Mouse (Mus musculus): Measurements from ENCODE around the gene Hoxa6.

Hoxa6 gene

DNA sequence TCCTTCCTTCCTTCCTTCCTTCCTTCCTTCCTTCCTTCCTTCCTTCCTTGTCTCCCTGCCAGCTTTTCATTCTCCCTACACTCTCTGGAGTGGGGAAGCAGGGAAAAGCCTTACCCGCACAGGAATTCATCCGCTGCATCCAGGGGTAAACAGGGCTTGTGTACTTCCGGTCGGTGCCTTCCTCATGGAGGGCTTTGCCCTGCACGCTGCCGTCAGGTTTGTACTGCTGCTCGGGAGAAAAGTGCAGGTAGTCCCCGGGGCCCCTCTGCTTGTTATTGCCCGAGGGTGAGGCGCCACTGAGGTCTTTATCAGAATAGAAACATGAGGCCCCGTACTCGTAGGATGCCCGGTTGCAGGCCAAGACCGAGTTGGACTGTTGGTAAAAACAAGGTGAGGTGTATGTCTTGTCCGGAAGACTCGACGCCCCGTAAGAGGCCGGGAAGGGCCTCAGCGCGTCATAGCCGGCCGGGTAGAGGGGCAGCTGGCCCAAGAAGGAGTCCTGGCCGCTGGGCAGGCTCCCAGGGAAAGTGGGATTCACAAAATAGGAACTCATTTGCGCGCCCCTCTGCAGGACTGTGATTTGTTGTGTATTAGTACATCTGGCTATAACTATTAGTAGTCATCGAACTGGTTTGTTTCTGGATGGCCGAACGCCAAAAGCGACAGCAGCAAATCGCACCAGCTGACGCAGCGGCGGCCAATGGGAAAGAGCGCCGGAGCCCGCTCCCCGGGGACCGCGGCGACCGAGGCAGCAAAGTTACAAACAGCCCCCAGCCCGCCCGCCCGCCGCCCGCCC lies at the start of gene Hoxa6:
Gene Hoxa6 (minus strand): TSS at position 651 of the 796 bp plus-strand sequence.
- H3K36me3 ChIP-seq (ENCODE audit: insufficient read depth, low read length): no peaks in the 10 kb centered on the region

DNA sequence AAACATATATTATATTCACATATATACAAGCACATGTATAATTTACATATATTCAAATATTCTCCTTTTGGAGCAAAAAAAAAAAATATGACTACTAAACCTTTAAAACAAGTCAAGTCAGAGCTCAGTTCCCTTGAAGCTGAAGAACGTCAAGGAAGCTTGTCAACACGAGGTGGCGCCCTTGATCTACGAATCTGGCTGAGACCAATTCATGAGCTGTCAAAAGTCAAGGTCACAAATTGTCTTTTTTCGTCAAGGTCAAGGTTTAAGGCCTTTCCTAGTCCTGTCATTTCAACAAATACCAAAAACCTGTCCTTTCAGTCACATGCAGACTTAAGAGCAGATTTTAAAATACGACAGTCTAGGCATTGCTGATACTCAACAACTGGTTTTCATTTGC lies 48.4 kb upstream of the Hoxa6 start:
- 0 out of 2 replicates have a peak, but pooled peaks have one; percentile 19 for TF ChIP-seq NANOG (IDR thresholded peaks at IDR 0.05; ENCODE audit: borderline replicate concordance, low read length)
- peak; percentile 34 for TF ChIP-seq CTCF (conservative IDR thresholded peaks at IDR 0.05; ENCODE audit: low read length)
- no peak for TF ChIP-seq POU5F1 (IDR thresholded peaks at IDR 0.05; ENCODE audit: borderline replicate concordance, low read length)
- Histone ChIP-seq H3K9me3 (ENCODE audit: low read length) (no peaks in the 10 kb centered on the region), H3K4me1 (replicated peaks; ENCODE audit: low read depth, low read length) (peaks cover 37% of the 10 kb centered on the region), H3K27me3 (ENCODE audit: insufficient read depth, low read length) (peaks cover 84% of the 10 kb centered on the region), H3K36me3 (ENCODE audit: insufficient read depth, low read length) (no peaks in the 10 kb centered on the region), H3K4me3 (replicated peaks; ENCODE audit: low read length) (no peak overlapping the region)

More for the DNA sequence above, at the start of gene Hoxa6:
- TF ChIP-seq CTCF (conservative IDR thresholded peaks at IDR 0.05; ENCODE audit: low read length) (no peak), NANOG (IDR thresholded peaks at IDR 0.05; ENCODE audit: borderline replicate concordance, low read length) (no peak)
- Histone ChIP-seq H3K27me3 (ENCODE audit: insufficient read depth, low read length) (peaks cover 98% of the 10 kb centered on the region), H3K9me3 (ENCODE audit: low read length) (no peaks in the 10 kb centered on the region), H3K4me1 (replicated peaks; ENCODE audit: low read depth, low read length) (peaks cover 61% of the 10 kb centered on the region), H3K4me3 (replicated peaks; ENCODE audit: low read length) (peak within 1 kb of the TSS; percentile 52; the same call in 1 of the 2 replicates)

DNA sequence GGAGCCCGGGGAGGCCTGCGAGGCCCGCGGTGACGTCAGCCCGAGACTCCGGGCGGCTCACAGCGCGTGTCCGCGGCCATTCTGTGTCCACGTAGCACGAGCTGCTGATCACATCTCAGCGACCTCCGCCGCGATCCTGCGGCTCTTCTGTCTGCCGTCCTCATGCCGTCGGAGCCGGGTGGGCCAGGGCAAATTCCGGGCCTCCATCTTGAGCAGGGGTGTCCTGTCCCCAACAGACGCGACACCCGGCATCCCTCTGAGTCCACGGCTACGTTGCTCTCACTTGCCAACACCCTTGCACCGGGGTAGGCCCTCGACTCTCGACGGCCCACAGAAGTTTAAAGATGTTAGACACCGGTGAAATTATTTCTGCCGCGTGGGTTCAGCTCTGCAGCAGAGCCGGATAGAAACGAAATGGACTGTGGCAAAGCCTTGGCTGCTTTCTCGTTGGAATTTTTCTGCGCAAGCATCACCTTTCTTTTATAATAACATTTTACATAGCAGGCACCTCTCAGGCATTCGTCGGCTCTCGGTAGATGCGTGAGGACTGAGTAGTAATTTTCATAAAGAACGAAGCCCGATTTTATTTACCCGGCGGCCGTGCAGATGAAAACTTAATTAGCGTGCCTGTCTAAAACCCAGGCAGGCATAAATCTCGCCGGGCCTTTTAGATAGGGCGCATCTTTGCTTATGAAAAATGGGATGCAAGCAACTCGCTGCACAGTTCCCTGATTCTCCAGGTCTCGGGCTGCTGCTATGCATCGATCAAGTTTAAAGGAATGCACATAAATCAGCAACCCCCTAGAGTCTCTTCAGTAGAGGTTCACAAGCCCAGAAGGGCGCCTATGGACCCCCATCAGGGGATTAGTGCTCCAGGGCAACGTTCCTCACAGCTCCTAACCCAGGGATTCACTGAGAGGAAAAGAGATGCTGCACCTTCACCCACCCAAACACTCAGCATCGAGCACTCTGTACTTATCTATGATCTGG lies 45.3 kb upstream of the Hoxa6 start:
- H3K27me3 ChIP-seq (ENCODE audit: insufficient read depth, low read length): peaks cover 91% of the 10 kb centered on the region
- peak overlapping the region; percentile 46 for H3K4me3 ChIP-seq (replicated peaks; ENCODE audit: low read length)
- H3K36me3 ChIP-seq (ENCODE audit: insufficient read depth, low read length): no peaks in the 10 kb centered on the region

DNA sequence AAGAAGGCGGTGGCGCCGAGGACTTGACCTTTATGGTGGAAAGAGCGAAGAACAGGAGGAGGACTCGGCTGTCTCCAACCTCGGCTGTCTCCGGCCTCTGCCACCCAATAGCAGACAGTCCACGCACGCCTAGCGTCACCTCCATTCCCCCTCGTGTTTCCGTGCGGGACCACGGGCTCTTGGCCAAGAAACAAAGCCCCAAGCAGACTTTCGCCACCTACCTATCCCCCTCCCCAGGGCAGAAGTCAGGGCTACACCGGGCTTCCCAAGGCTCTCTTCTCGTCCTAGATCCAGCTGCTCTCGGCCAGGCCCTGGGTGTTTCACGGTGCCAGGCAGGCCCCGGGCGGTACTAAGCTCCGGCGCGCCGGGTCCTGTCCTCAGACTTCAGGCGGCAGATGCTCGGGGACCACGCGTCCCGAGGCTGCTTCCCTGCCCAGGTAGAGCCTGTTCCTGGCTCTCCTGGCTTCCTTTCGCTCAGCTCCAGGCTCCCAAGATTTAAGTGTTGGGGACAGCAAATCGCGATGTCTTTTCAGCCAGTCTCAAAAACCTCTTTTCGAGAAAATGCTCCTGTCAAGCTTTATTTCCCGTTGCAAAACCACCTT lies 44.4 kb upstream of the Hoxa6 start:
- Histone ChIP-seq H3K27me3 (ENCODE audit: insufficient read depth, low read length) (peaks cover 91% of the 10 kb centered on the region), H3K4me1 (replicated peaks; ENCODE audit: low read depth, low read length) (peaks cover 46% of the 10 kb centered on the region), H3K36me3 (ENCODE audit: insufficient read depth, low read length) (no peaks in the 10 kb centered on the region), H3K4me3 (replicated peaks; ENCODE audit: low read length) (peak overlapping the region; percentile 46), H3K9me3 (ENCODE audit: low read length) (no peaks in the 10 kb centered on the region; the same call in 1 of the 2 replicates)
- TF ChIP-seq NANOG (IDR thresholded peaks at IDR 0.05; ENCODE audit: borderline replicate concordance, low read length) (no peak), CTCF (conservative IDR thresholded peaks at IDR 0.05; ENCODE audit: low read length) (no peak), POU5F1 (IDR thresholded peaks at IDR 0.05; ENCODE audit: borderline replicate concordance, low read length) (no peak)

More for the DNA sequence above, 45.3 kb upstream of the Hoxa6 start:
- TF ChIP-seq POU5F1 (IDR thresholded peaks at IDR 0.05; ENCODE audit: borderline replicate concordance, low read length) (no peak), NANOG (IDR thresholded peaks at IDR 0.05; ENCODE audit: borderline replicate concordance, low read length) (no peak), CTCF (conservative IDR thresholded peaks at IDR 0.05; ENCODE audit: low read length) (no peak)
- Histone ChIP-seq H3K4me1 (replicated peaks; ENCODE audit: low read depth, low read length) (peaks cover 37% of the 10 kb centered on the region), H3K9me3 (ENCODE audit: low read length) (no peaks in the 10 kb centered on the region; the same call in 1 of the 2 replicates)

DNA sequence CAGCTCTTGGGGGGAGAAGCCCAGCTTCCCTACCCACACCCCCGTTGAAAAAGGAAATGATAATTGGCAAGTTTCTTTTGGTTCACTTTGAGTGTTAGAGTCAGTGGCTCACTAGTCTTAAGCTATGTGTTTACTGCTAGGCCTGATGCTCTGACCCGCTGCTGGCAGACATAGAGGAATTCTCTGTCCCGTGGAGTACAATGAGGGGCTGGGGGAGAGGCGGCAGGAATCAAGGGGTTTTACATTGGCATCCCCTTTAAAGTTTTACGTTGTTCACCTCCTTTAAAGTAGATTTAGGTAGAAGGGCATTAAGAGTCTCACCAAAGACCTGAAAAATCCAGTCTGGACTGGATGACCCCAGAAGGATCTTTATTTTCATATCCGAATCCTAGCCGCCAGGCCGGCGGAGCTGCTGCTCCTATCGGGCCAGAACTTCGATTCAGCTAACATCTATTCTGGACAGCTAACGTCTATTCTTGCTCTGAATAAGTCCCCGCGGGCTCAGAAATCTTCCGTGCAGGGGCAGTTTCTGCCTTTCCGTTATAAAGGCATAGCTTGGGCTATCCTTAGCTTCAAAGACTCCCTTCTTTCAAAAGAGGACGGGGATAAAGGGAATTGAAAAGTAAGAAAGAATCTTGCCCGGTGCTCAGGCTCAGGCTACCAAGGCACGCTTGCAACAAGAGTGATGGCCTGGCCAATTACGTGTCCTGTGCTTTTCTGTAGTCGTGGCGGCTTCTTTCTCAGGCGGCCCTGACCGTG lies 43.7 kb upstream of the Hoxa6 start:
- peak overlapping the region; percentile 46; the same call in 1 of the 2 replicates for H3K4me3 ChIP-seq (replicated peaks; ENCODE audit: low read length)
- TF ChIP-seq CTCF (conservative IDR thresholded peaks at IDR 0.05; ENCODE audit: low read length) (no peak), POU5F1 (IDR thresholded peaks at IDR 0.05; ENCODE audit: borderline replicate concordance, low read length) (no peak), NANOG (IDR thresholded peaks at IDR 0.05; ENCODE audit: borderline replicate concordance, low read length) (no peak)
- peaks cover 49% of the 10 kb centered on the region for H3K4me1 ChIP-seq (replicated peaks; ENCODE audit: low read depth, low read length)
- H3K9me3 ChIP-seq (ENCODE audit: low read length): no peaks in the 10 kb centered on the region; the same call in 1 of the 2 replicates
- no peaks in the 10 kb centered on the region for H3K36me3 ChIP-seq (ENCODE audit: insufficient read depth, low read length)
- peaks cover 92% of the 10 kb centered on the region for H3K27me3 ChIP-seq (ENCODE audit: insufficient read depth, low read length)

DNA sequence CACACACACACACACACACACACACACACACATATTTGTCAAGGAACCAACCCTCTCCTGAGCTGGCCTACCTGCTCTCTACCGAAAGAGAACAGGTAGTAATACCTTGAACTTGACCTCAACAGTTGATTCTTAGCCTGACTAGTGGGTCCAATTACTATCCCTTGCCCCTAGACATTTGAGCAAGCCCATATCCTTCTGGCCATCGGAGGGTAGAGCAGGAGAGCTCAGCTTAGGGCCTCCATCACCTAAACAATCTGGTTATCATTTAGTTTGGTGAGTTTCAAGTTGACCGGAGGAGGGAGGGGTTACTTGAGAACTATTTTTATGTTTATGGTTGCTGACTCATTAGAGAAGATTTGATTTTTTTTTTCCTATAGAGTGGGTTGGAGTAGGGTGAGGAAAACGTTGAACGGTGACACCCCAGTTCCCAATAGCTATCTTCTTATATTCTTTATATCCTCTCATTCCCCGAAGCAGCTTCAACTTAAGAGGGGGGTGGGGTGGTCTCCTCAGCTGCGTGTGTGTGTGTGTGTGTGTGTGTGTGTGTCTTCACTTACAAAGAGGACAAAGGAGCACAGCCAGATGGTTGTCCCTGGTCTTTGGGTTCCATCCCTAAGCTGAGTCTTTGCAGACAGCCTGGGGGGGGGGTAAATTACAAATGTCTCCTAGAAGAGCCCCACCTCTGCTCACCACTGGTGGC lies 42.8 kb upstream of the Hoxa6 start:
- H3K4me1 ChIP-seq (replicated peaks; ENCODE audit: low read depth, low read length): peaks cover 54% of the 10 kb centered on the region
- H3K9me3 ChIP-seq (ENCODE audit: low read length): no peaks in the 10 kb centered on the region; the same call in 1 of the 2 replicates
- no peak overlapping the region for H3K4me3 ChIP-seq (replicated peaks; ENCODE audit: low read length)
- peaks cover 94% of the 10 kb centered on the region for H3K27me3 ChIP-seq (ENCODE audit: insufficient read depth, low read length)
- no peak for TF ChIP-seq NANOG (IDR thresholded peaks at IDR 0.05; ENCODE audit: borderline replicate concordance, low read length)
- no peak for TF ChIP-seq POU5F1 (IDR thresholded peaks at IDR 0.05; ENCODE audit: borderline replicate concordance, low read length)
- TF ChIP-seq CTCF (conservative IDR thresholded peaks at IDR 0.05; ENCODE audit: low read length): no peak
- H3K36me3 ChIP-seq (ENCODE audit: insufficient read depth, low read length): no peaks in the 10 kb centered on the region

DNA sequence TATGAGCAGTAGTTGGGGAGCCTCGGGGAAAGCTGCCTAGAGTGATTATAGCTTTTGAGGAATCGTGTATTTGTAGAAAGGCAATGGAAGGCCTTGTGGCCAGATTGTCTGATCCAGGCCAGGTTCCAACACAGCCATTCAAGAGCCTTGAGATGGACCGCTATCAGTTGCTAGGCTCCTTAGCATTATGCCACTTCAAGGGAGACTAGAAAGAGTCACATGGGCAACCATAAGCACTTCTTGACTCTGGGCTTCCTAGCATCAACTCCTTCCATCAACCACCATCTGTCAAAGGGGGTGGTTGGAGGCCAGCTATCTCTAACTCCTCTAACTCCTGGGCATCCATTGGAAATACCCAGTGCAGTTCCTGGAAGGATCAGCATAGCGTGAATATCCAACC lies 41.3 kb upstream of the Hoxa6 start:
- H3K4me1 ChIP-seq (replicated peaks; ENCODE audit: low read depth, low read length): peaks cover 67% of the 10 kb centered on the region
- no peak for TF ChIP-seq NANOG (IDR thresholded peaks at IDR 0.05; ENCODE audit: borderline replicate concordance, low read length)
- TF ChIP-seq POU5F1 (IDR thresholded peaks at IDR 0.05; ENCODE audit: borderline replicate concordance, low read length): no peak
- no peak for TF ChIP-seq CTCF (conservative IDR thresholded peaks at IDR 0.05; ENCODE audit: low read length)
- H3K9me3 ChIP-seq (ENCODE audit: low read length): no peaks in the 10 kb centered on the region; the same call in 1 of the 2 replicates
- H3K27me3 ChIP-seq (ENCODE audit: insufficient read depth, low read length): peaks cover 98% of the 10 kb centered on the region
- H3K4me3 ChIP-seq (replicated peaks; ENCODE audit: low read length): peak overlapping the region; percentile 43; the same call in 1 of the 2 replicates
- H3K36me3 ChIP-seq (ENCODE audit: insufficient read depth, low read length): no peaks in the 10 kb centered on the region
